Mouse (Mus musculus) heart, postnatal 0 days (tissue): ENCODE measurements around the gene Stpg2.

ENCODE experiments used
- CTCF ChIP-seq: IDR thresholded peaks from 2 replicates; pipeline ENCODE4 v1.5.1; 2016; ENCODE audit warnings: antibody characterized with exemption, control low read depth, low read depth
- EP300 ChIP-seq: IDR thresholded peaks from 2 replicates; pipeline ENCODE4 v1.6.1; 2016; ENCODE audit warnings: antibody characterized with exemption, low read depth

DNA sequence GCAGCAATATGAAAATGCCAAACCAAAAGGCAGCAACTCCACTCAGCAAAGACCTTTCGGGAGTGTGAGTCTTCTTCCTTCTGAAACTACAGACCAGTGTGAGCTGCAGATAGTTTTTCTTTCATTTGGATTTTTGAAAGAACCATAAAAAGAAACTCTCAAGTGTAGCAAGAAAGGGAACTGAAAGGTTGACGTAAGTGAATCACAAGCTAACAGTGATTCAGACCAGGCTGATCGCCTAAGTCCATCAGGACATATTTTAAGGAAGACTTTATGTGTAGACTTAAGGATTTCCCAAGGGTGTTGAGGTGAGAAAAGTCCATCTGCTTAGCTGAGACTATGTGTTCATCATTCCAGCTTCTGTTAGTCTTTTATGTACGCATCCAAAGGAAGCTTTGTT, 533.9 kb downstream of the Stpg2 start:
- TF ChIP-seq CTCF (no peak), EP300 (no peak)
